Mouse (Mus musculus) retina, postnatal 1 day (tissue): ENCODE measurements around the gene A030003K21Rik.
"Not testable (repeated sequence)": the region's sequence is repeated elsewhere in the genome, so short reads cannot be mapped to it uniquely, and the experiment has no call there.

Experiments used
- DNase-seq: peaks from one replicate; pipeline ENCODE4 v3.0.0-alpha.2; 2012

The A030003K21Rik gene

GRCm38 (mm10) chr1:82943295-82943694, at the start of gene A030003K21Rik:
Gene A030003K21Rik, minus strand, starts transcription at chr1:82943388.
- DNase-seq, result not testable (repeated sequence)

DNA sequence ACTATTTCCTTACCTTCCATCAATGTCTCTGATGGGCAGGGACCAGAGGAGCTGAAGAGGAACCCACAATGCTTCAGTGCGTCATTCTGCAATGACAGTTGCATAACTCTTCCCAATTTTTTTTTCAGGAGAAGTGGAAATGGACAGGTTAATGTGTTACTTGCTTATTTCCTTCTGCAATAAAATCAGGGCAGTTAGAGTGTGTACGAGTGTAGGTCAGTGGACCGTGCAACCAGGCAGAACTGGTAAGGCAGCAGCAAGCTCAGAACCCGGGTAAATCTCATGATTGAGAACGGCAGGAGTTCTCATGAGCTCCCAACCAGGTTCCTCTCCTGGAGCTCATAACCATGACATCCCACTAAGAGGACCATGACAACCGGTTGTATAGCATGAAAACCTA, 48.9 kb upstream of the A030003K21Rik start:
- DNase-seq, result no peak

DNA sequence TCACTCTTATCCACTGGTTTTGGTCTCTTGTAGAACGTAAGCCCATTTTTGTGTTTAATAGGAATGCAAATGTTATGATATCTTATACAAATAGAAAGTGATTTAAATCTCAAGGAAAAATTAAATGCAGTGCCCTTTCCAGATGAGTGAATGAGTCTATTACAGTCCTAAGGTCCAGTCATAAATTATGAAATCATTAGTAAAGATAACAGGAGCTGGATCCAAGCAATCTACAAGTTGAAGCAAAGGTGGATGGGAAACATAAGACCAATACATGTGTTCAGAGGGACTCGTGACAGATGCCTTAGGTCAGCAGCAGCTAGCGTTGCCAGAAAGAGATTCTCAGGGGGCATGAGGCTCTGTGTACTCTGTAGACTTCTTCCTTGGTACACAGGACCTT, 48.4 kb upstream of the A030003K21Rik start:
- DNase-seq, result no peak

- no peak for DNase-seq
Observed at GRCm38 (mm10) chr1:82991062-82991461, 47.9 kb upstream of the A030003K21Rik start.

GRCm38 (mm10) chr1:82987530-82988198, 44.5 kb upstream of the A030003K21Rik start:
- peak; percentile 74 for DNase-seq

DNA sequence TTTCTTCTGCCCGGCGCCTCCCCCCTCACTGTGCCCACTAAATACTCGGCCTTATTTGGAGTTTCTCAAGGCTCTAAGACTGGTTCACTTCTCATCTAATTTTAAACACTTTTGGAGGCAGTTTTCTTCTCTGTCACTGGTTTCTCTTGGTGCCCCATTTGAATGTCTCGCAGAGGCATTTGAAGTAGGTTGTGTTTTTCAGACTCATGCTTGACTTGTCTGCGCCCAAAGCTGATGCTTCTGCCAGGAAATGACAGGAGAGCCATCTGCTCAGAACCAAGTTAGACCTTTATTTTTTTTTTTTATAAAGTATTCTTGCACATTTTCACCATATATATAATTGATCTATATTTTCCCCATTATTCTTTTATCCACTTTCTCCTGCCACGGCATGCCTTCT, 43.5 kb upstream of the A030003K21Rik start:
- DNase-seq, result no peak

GRCm38 (mm10) chr1:82977840-82978239, 34.7 kb upstream of the A030003K21Rik start:
- DNase-seq, result no peak

DNA sequence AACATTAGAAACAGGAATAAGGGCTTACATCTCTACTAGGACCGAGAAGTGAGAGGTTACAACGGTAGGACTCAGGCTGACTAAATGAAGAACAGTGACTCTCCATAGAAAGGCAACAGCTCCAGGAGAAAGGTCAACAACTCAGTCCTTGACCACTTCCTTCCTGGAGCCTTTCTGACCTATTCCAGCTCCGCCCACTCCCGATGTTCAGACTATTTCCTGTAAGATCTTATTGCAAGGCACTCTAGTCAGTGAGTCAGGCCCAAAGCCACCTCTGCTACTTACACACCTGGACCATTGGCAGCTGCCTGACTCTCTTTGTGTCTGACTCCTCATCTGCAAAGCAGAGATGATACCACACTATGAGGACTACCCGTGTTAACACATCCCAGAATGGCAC, 32.6 kb upstream of the A030003K21Rik start:
- no peak for DNase-seq

GRCm38 (mm10) chr1:82974342-82974741, 31.2 kb upstream of the A030003K21Rik start:
- DNase-seq, result no peak

- DNase-seq, result no peak
Observed at GRCm38 (mm10) chr1:82973901-82974300, 30.7 kb upstream of the A030003K21Rik start.

DNA sequence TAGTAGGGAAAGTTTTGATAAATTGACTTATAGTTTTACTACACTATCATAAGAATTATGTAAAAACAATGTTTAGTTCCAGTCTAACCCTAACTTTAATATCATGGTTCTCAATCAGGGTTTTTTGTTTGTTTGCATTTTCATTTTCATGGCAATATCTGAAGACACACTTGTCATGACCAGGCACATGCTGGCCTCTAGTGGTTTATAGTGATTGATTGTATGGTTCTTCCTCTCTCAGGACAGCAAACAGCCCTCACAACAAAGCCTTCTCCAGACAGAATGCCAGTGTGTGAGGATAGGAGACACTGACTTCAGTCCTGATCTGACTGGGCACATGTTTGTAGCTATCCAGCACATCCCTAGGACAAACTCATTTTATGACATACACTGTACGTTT, 30.1 kb upstream of the A030003K21Rik start:
- no peak for DNase-seq

- no peak for DNase-seq
Observed at GRCm38 (mm10) chr1:82972046-82972445, 28.9 kb upstream of the A030003K21Rik start.

GRCm38 (mm10) chr1:82966413-82966812, 23.2 kb upstream of the A030003K21Rik start:
- no peak for DNase-seq

- no peak for DNase-seq
Observed at GRCm38 (mm10) chr1:82959870-82960385, 16.7 kb upstream of the A030003K21Rik start, which contains the start of gene Gm47955. Gene Gm47955, plus strand, starts transcription at chr1:82960286.

DNA sequence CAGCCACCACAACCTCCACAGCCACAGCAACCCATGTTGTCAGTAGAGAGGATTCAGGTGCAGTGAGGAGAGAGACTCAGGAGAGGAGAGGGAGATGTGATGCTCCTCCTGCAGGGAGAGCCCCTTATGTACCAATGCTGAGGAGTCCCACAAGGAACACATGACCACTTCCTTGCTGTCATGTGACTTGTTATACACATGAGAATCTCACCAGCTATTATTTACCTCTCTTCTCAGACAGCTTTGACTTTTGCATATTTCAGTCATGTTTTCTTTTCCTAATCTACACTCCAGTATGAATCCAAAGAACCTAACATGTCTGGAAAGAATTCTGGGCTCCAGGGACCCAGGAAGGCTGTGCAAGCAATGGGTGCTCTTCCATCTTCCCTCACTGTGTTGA, 12.7 kb upstream of the A030003K21Rik start, which contains the start of gene Gm7544:
Gene Gm7544, minus strand, starts transcription at position 101 of the 400 bp plus-strand sequence.
- not testable (repeated sequence) for DNase-seq

DNA sequence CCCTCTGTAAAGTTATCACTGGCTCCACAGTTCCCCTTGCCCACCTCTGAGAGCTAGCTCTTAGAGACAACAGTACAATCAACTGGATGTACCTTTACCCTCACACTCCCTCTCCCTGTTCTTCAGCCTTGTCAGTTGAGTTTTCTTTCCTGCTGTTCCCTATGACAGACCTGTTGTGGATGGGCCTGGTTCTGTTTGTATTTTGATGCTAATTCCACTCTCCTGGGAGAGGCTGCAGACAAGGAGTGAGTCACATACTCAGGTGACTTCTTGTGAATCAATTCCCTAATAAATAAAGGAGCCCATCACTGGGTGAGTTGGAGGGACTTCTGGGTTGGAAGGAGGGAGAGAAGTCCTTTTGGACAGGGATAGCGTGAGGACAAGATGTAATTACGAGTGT, 5.4 kb upstream of the A030003K21Rik start:
- no peak for DNase-seq

DNA sequence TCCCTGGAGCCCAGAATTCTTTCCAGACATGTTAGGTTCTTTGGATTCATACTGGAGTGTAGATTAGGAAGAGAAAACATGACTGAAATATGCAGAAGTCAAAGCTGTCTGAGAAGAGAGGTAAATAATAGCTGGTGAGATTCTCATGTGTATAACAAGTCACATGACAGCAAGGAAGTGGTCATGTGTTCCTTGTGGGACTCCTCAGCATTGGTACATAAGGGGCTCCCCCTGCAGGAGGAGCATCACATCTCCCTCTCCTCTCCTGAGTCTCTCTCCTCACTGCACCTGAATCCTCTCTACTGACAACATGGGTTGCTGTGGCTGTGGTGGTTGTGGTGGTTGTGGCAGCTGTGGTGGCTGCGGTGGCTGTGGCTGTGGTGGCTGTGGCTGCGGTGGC, 2.8 kb upstream of the A030003K21Rik start:
- DNase-seq, result not testable (repeated sequence)

DNA sequence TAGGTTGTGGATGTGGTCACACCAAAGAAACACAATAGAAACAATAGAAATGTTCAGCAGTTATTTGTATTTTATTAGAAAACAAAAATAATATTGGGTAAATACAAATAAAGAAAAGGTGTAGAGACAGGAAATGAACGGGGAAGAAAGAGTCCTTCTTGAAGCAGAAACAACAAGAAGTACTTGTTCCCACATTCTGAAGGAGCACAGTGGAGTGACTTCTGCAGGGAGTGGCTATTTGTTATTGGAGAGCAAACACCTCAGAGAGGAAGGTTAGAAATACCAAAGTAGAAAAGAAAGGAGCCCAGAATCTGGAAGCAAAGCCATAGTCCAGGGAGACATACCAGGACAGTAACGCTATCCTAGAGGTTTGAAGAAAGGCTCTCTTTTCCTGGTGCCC, 683 bp downstream of the A030003K21Rik start:
- not testable (repeated sequence) for DNase-seq

- no peak for DNase-seq
Observed at GRCm38 (mm10) chr1:82938666-82939065, 4.5 kb downstream of the A030003K21Rik start.

DNA sequence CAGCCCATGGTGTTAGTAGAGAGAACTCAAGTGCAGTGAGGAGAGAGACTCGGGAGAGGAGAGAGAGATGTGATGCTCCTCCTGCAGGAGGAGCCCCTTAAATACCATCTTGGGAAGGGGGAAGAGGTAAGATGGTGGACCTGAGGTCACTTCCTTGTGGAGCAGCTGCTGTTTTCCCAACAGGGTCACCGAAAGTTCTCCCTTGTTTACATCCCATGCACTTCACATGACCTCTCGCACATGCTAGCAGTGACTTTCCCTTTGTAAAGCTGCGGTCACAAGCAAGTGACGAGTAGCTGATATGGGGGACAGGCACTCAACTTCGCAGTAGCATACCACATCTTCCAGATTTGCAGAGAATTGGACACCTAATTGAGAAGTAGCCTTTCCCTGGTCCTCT, 11.9 kb downstream of the A030003K21Rik start, which contains the start of gene Gm6217:
Gene Gm6217, minus strand, starts transcription at position 74 of the 400 bp plus-strand sequence.
- not testable (repeated sequence) for DNase-seq

DNA sequence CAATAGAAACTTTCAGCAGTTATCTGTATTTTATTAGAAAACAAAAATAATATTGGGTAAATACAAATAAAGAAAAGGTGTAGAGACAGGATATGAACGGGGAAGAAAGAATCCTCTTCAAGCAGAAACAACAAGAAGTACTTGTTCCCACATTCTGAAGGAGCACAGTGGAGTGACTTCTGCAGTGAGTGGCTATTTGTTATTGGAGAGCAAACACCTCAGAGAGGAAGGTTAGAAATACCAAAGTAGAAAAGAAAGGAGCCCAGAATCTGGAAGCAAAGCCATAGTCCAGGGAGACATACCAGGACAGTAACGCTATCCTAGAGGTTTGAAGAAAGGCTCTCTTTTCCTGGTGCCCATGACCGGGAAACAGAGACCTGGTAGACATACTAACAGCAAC, 12.6 kb downstream of the A030003K21Rik start:
- not testable (repeated sequence) for DNase-seq

DNA sequence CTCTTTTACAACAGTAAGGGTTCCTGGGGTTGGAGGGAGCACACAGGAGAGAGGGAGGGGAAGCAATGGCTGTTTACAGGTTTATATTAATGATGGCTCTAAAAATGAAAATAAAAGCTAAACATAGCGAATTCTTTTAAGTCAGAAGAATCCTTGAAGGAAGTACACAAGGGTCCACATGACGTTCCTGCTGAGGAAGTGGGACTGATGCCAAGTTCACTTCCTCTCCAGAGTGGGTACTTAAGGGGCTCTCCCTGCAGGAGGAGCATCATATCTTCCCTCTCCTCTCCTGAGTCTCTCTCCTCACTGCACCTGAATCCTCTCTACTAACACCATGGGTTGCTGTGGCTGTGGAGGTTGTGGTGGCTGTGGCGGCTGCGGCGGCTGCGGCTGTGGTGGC, 18.5 kb downstream of the A030003K21Rik start, which contains the start of gene A030014E15Rik:
Gene A030014E15Rik, plus strand, starts transcription at position 268 of the 400 bp plus-strand sequence.
- no peak for DNase-seq

- not testable (repeated sequence) for DNase-seq
Observed at GRCm38 (mm10) chr1:82913434-82913833, 29.8 kb downstream of the A030003K21Rik start.

- no peak for DNase-seq
Observed at GRCm38 (mm10) chr1:82913025-82913424, 30.2 kb downstream of the A030003K21Rik start, which contains the start of gene A030005L19Rik. Gene A030005L19Rik, plus strand, starts transcription at chr1:82913325.
